Mouse (Mus musculus): ENCODE data around the gene Gm9789. TPM values are rescaled to one million over a fixed set of nuclear protein-coding genes. Genes with fewer than 3 reads are reported as not detected.
"Not testable (repeated sequence)": the region's sequence is repeated elsewhere in the genome, so short reads cannot be mapped to it uniquely, and the experiment has no call there.

The Gm9789 gene
- total RNA-seq (2021): not detected
- long read RNA-seq, experiment 1: 0 reads
- long read RNA-seq, experiment 2: 0 reads

GRCm38 (mm10) chr16:89157652-89158051, at the start of gene Gm9789:
Gm9789 (plus strand) TSS chr16:89157952.
- DNase-seq: no peak
- intact Hi-C loops (cut with DNase I): no loop called here

GRCm38 (mm10) chr16:89140551-89140950, 17.2 kb upstream of the Gm9789 start, which contains the start of gene Gm6358:
Gm6358 (plus strand) TSS chr16:89140851.
- intact Hi-C loops (cut with DNase I): no loop called here

GRCm38 (mm10) chr16:89150786-89151185, 7.0 kb upstream of the Gm9789 start, which contains the start of gene Gm10061:
Gm10061 (plus strand) TSS chr16:89151086.
- intact Hi-C loops (cut with DNase I): no loop called here
- DNase-seq: no peak

More at GRCm38 (mm10) chr16:89140551-89140950, 17.2 kb upstream of the Gm9789 start, which contains the start of gene Gm6358:
- DNase-seq: no peak

- intact Hi-C loops (cut with DNase I); DNase-seq: not testable (repeated sequence)
Observed at GRCm38 (mm10) chr16:89169190-89169589, 11.4 kb downstream of the Gm9789 start, which contains the start of gene Gm7735. Gm7735 (plus strand) TSS chr16:89169490.

GRCm38 (mm10) chr16:89174435-89174834, 16.7 kb downstream of the Gm9789 start, which contains the start of gene 1110057P08Rik:
1110057P08Rik (plus strand) TSS chr16:89174735.
- intact Hi-C loops (cut with DNase I): no loop called here
- no peak for DNase-seq

GRCm38 (mm10) chr16:89188621-89189020, 30.9 kb downstream of the Gm9789 start:
- intact Hi-C loops (cut with DNase I): no loop called here
- no peak for DNase-seq

- no peak for DNase-seq
- intact Hi-C loops (cut with DNase I): no loop called here
Observed at GRCm38 (mm10) chr16:89205561-89205960, 47.8 kb downstream of the Gm9789 start, which contains the start of gene Krtap20-2. Krtap20-2 (plus strand) TSS chr16:89205861.

Other genes with a start within 250 kb of the Gm9789 start
- not detected for gene Krtap19-9b, start 225.7 kb upstream of the Gm9789 start, total RNA-seq (2021)
- not detected for gene Krtap16-3, start 195.1 kb upstream of the Gm9789 start, total RNA-seq (2021)
- not detected for gene Krtap22-2, start 147.2 kb upstream of the Gm9789 start, total RNA-seq (2021)
- gene Gm10229, start 142.7 kb upstream of the Gm9789 start, total RNA-seq (2021): not detected
- gene Krtap6-1, start 126.3 kb upstream of the Gm9789 start, total RNA-seq (2021): not detected
- not detected for gene Gm10228, start 116.5 kb upstream of the Gm9789 start, total RNA-seq (2021)
- gene Krtap6-5, start 110.1 kb upstream of the Gm9789 start, total RNA-seq (2021): not detected
- not detected for gene 1110025L11Rik, start 94.0 kb upstream of the Gm9789 start, total RNA-seq (2021)
- not detected for gene Krtap6-3, start 73.9 kb upstream of the Gm9789 start, total RNA-seq (2021)
- not detected for gene Gm6358, start 17.1 kb upstream of the Gm9789 start, total RNA-seq (2021)
- not detected for gene Gm10061, start 6.9 kb upstream of the Gm9789 start, total RNA-seq (2021)
- gene Gm7735, start 11.5 kb downstream of the Gm9789 start, total RNA-seq (2021): not detected
- gene 1110057P08Rik, start 16.8 kb downstream of the Gm9789 start, total RNA-seq (2021): not detected
- gene Krtap20-2, start 47.9 kb downstream of the Gm9789 start, total RNA-seq (2021): not detected
- gene Krtap21-1, start 245.9 kb downstream of the Gm9789 start, total RNA-seq (2021): not detected

Data from heart, postnatal 14 days (tissue).